Mouse (Mus musculus): Measurements from ENCODE around the gene Cnnm2. TPM values are rescaled to one million over a fixed set of nuclear protein-coding genes. Genes with fewer than 3 reads are reported as not detected.

Gene Cnnm2
- polyA plus RNA-seq, 1 experiment from 2014 or later: 7.8 TPM

DNA sequence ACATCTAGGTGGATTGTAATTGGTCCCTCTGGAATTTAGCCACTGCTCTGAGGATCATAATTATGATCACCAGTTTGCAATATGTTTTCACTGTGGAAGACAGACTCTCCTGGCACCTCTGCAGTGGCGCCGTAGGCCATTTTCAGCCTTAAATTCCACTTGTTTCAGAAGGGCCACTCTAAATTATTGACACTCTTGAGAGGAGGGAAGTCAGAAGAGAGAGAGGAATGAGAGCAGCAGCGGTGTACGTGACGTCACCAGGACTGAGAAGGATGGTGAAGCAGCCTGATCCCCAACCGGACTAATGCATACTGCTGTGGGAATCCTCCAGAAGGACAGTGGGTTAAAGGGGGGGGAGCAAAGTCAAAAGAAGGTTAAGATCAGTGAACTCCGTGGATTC, 40.1 kb downstream of the Cnnm2 start:
- no peaks in the 10 kb centered on the region for H3K9me3 ChIP-seq (replicated peaks)
- no peak overlapping the region for H3K9ac ChIP-seq (replicated peaks)
- H3K27me3 ChIP-seq (replicated peaks): no peaks in the 10 kb centered on the region
- WGBS: 77% methylated on average over 7 of the region's 7 CpGs
- ATAC-seq (ENCODE audit: low FRiP score): no peak
- H3K36me3 ChIP-seq: no peaks in the 10 kb centered on the region
- H3K4me1 ChIP-seq: peaks cover 3% of the 10 kb centered on the region; the same call in 1 of the 2 replicates
- no peak overlapping the region for H3K4me3 ChIP-seq (replicated peaks)
- H3K4me2 ChIP-seq: no peak overlapping the region
- 0 out of 2 replicates have a peak overlapping the region, but pooled peaks have one; percentile 9 for H3K27ac ChIP-seq (replicated peaks)

DNA sequence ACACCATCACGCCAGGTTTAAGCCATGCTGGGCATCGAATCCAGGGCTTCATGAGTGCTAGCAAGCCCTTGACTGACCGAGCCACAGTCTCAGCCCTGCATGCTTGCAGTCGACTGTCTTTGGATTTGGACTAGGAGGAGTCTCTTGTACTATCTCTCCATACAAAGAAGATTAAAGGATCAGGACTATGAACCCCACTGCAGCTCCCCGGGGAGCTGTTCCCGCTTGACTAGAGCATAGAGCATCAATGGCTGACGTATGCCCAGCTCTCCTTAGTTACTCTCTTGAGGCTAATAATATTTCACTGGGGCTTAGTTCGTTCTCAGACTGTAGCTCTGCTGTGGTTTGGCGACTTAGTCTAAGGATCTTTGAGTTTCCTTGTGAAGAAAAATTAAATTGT, 40.9 kb downstream of the Cnnm2 start:
- Histone ChIP-seq H3K9ac (replicated peaks) (no peak overlapping the region), H3K27ac (replicated peaks) (no peak overlapping the region), H3K4me2 (no peak overlapping the region), H3K9me3 (replicated peaks) (no peaks in the 10 kb centered on the region), H3K4me3 (replicated peaks) (no peak overlapping the region), H3K27me3 (replicated peaks) (no peaks in the 10 kb centered on the region), H3K36me3 (no peaks in the 10 kb centered on the region), H3K4me1 (peaks cover 3% of the 10 kb centered on the region; the same call in 1 of the 2 replicates)
- WGBS: 67% methylated on average over 9 of the region's 9 CpGs
- ATAC-seq (ENCODE audit: low FRiP score): no peak

DNA sequence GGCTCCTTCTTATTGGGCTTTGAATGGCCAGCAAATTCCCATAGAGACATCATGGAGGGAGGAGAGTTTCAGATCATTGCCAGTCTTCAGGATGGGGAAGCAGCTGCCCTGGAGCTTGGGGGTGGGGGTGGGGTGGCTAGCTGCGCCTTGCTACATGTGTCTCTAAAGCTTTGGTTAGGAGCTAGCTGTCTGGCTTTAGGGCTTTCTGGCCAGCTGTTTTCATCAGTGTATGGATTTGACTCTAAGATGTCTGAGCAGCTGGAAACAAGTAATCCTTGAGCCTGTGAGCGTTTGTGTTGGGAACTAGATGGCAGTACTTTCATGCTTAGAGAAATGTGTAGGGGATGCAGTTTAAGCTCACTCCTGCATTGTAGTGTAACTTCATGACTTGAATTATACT, 42.3 kb downstream of the Cnnm2 start:
- no peak overlapping the region for H3K4me2 ChIP-seq
- no peak overlapping the region for H3K4me3 ChIP-seq (replicated peaks)
- no peaks in the 10 kb centered on the region for H3K36me3 ChIP-seq
- no peaks in the 10 kb centered on the region for H3K9me3 ChIP-seq (replicated peaks)
- H3K9ac ChIP-seq (replicated peaks): no peak overlapping the region
- ATAC-seq (ENCODE audit: low FRiP score): no peak
- 66% methylated on average over 2 of the region's 2 CpGs for WGBS
- no peak overlapping the region for H3K27ac ChIP-seq (replicated peaks)
- no peaks in the 10 kb centered on the region for H3K27me3 ChIP-seq (replicated peaks)
- peaks cover 3% of the 10 kb centered on the region; the same call in 1 of the 2 replicates for H3K4me1 ChIP-seq

DNA sequence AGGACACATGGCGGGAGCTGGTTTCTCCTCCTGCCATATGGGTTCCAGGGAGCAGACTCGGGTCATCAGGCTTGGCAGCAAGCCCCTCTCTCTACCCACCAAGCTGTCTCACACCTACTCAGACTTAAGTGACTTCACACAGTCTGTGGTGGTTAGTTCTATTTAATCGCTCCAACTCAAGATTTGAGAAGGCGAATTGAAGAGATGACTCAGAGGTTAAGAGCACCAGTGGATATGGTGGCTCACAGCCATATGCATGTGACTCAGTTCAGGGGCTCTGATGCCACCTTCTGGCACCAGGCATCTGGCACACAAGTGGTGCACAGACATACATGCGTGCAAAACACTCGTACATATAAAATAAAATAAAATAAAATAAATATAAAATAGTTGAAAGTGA, 43.4 kb downstream of the Cnnm2 start:
- Histone ChIP-seq H3K9me3 (replicated peaks) (no peaks in the 10 kb centered on the region), H3K27me3 (replicated peaks) (no peaks in the 10 kb centered on the region), H3K4me1 (peaks cover 3% of the 10 kb centered on the region; the same call in 1 of the 2 replicates), H3K9ac (replicated peaks) (no peak overlapping the region), H3K36me3 (no peaks in the 10 kb centered on the region), H3K27ac (replicated peaks) (no peak overlapping the region), H3K4me3 (replicated peaks) (no peak overlapping the region), H3K4me2 (no peak overlapping the region)
- WGBS: 93% methylated on average over 6 of the region's 6 CpGs
- ATAC-seq (ENCODE audit: low FRiP score): no peak

DNA sequence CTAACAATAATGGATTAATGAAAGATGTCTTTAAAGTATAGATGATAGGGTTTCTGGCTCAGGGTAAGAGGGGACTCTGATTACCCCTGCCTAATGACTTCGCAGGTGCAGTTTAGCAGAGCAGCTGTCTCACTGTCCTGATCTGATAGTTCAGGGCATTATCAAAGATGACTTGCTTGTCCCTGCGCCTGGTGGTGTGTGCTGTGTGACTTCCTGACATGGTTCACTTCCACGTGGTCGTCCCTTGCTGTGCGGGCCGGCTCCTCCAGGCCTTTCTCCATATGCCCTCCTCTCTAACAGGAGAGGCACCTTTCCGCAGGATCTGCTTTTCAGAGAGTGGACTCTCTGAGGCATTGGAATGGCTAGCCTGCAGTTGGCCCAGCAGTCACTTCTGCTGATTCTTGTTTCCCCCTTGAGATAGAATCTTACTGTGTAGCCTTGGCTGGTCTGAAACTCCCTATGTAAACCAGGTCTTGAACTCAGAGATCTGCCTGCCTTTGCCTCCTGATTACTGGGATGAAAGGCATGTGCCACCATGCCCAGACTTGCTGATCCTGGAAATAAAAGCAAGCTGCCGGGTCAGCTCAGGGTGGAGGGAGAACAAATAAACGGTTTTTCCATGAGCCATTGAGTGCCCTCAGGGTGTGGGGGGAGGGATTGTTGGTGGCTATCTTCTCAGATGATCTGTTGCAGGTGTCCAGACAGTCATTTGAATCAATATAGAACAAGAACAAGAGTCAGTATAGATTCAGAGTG, 44.7 kb downstream of the Cnnm2 start:
- H3K36me3 ChIP-seq: no peaks in the 10 kb centered on the region
- no peaks in the 10 kb centered on the region for H3K9me3 ChIP-seq (replicated peaks)
- no peak for ATAC-seq (ENCODE audit: low FRiP score)
- no peaks in the 10 kb centered on the region for H3K27me3 ChIP-seq (replicated peaks)
- H3K4me1 ChIP-seq: peaks cover 3% of the 10 kb centered on the region; the same call in 1 of the 2 replicates
- 81% methylated on average over 9 of the region's 9 CpGs for WGBS
- no peak overlapping the region for H3K4me2 ChIP-seq
- H3K4me3 ChIP-seq (replicated peaks): no peak overlapping the region
- H3K27ac ChIP-seq (replicated peaks): no peak overlapping the region
- H3K9ac ChIP-seq (replicated peaks): no peak overlapping the region

DNA sequence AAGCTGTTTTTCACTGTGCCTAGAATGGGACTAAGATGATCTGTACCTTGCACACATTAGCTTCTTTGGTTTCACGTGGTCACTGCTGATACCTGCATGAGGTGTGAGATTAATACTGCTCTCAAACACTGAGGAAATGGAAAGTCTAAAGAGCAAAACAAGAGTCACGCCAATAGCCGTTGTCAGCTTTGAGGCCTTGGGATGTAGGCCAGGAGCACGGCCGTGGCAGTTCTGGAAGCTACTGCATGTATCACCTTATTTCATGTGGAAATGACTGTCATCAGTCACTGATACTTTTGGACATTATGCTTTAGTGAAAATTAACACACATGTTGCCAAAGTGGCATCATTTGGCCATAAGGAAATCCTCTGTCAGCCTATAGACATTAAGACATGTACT, 46.9 kb downstream of the Cnnm2 start:
- Histone ChIP-seq H3K9me3 (replicated peaks) (no peaks in the 10 kb centered on the region), H3K27ac (replicated peaks) (no peak overlapping the region), H3K4me2 (no peak overlapping the region), H3K27me3 (replicated peaks) (no peaks in the 10 kb centered on the region), H3K9ac (replicated peaks) (no peak overlapping the region), H3K4me1 (no peaks in the 10 kb centered on the region), H3K4me3 (replicated peaks) (no peak overlapping the region), H3K36me3 (no peaks in the 10 kb centered on the region)
- no peak for ATAC-seq (ENCODE audit: low FRiP score)
- 95% methylated on average over 5 of the region's 5 CpGs for WGBS

DNA sequence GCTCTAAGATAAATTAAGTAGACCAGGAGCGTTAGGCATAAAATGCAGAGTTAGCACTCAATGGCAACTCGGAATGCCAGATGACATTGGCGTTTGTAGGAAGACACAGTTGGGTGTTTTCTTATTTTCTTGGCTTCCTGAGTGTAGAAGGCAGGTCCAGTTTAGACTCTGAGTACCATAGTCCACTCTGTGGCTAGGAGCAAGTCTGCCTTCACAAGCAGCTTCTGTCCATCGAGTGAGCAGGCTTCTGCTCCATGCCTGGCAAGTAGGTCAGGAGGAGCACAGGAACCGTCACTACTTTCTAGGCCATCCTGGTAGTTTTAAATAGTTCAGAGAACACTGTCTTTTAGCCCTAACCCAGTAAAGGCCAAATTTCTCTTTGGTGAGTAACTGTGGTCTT, 47.6 kb downstream of the Cnnm2 start:
- no peak for ATAC-seq (ENCODE audit: low FRiP score)
- no peaks in the 10 kb centered on the region for H3K27me3 ChIP-seq (replicated peaks)
- WGBS: 92% methylated on average over 5 of the region's 5 CpGs

DNA sequence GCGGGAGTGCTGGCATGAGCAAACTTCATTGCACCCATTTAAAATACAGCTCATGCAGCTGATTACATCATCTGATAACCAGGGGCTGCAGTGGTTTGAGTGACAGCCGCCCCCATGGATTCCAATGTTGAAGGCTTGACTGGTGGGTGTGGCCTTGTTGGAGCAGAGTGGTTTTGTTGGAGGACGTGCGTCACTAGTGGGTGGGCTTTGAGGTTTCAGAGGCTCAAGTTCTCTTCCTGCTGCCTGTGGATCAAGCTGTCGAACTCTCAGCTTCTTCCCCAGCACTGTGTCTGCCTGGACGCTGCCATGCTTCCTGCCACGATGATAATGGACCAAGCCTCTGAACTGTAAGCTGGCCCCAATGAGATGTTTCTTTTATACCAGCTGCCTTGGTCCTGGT, 57.9 kb downstream of the Cnnm2 start:
- Histone ChIP-seq H3K27ac (replicated peaks) (no peak overlapping the region), H3K36me3 (no peaks in the 10 kb centered on the region), H3K4me3 (replicated peaks) (no peak overlapping the region), H3K9me3 (replicated peaks) (no peaks in the 10 kb centered on the region), H3K27me3 (replicated peaks) (no peaks in the 10 kb centered on the region), H3K4me1 (peaks cover 3% of the 10 kb centered on the region; the same call in 1 of the 2 replicates), H3K9ac (replicated peaks) (no peak overlapping the region), H3K4me2 (no peak overlapping the region)
- no peak for ATAC-seq (ENCODE audit: low FRiP score)
- 83% methylated on average over 7 of the region's 7 CpGs for WGBS

More for the DNA sequence above, 47.6 kb downstream of the Cnnm2 start:
- H3K9me3 ChIP-seq (replicated peaks): no peaks in the 10 kb centered on the region
- no peaks in the 10 kb centered on the region for H3K36me3 ChIP-seq
- no peak overlapping the region for H3K9ac ChIP-seq (replicated peaks)
- H3K4me3 ChIP-seq (replicated peaks): no peak overlapping the region
- H3K4me1 ChIP-seq: no peaks in the 10 kb centered on the region
- H3K4me2 ChIP-seq: no peak overlapping the region
- no peak overlapping the region for H3K27ac ChIP-seq (replicated peaks)

DNA sequence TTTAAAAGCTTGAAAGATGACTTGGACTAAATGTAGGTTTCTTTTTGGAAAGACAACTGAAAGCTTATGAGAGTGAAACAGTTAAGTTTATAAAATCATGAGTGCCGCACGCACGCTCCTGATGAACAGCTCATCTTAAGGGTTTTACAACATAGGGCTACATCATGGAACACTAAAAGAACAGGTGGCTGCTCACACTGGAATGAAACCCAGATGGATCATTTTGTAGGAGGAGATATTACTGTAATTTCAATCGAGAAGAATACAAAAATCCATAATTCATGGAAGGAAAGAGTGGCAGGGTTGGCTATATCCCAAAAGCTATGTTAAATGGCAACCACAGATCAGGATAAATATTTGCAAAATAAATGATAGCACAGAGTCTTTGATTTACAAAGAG, 61.1 kb downstream of the Cnnm2 start:
- WGBS: 64% methylated on average over 4 of the region's 4 CpGs
- no peaks in the 10 kb centered on the region for H3K36me3 ChIP-seq
- ATAC-seq (ENCODE audit: low FRiP score): no peak

DNA sequence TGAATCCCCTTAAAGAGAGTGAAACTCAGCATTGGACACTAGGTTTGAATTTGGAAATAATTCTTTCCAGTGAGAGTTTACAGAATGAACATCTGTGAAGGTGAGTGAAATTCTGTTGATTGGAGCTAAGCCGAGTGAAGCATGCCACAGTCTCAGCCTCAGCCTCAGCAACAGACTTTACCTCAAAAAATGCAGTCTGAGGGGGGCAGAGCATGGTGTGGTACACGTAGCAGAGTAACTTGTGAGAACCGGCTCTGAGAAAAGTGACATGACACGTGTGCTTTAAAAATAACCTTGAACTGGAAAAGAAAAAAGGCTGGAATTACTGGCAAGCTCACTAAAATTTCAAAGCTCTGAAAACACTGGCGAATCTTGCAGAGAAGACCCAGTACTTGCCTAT, 62.4 kb downstream of the Cnnm2 start:
- 79% methylated on average over 5 of the region's 5 CpGs for WGBS
- H3K4me1 ChIP-seq: peaks cover 3% of the 10 kb centered on the region; the same call in 1 of the 2 replicates
- ATAC-seq (ENCODE audit: low FRiP score): no peak

More for the DNA sequence above, 61.1 kb downstream of the Cnnm2 start:
- Histone ChIP-seq H3K9ac (replicated peaks) (no peak overlapping the region), H3K27me3 (replicated peaks) (no peaks in the 10 kb centered on the region), H3K9me3 (replicated peaks) (no peaks in the 10 kb centered on the region), H3K4me2 (no peak overlapping the region), H3K4me3 (replicated peaks) (no peak overlapping the region), H3K4me1 (peaks cover 3% of the 10 kb centered on the region; the same call in 1 of the 2 replicates), H3K27ac (replicated peaks) (no peak overlapping the region)

DNA sequence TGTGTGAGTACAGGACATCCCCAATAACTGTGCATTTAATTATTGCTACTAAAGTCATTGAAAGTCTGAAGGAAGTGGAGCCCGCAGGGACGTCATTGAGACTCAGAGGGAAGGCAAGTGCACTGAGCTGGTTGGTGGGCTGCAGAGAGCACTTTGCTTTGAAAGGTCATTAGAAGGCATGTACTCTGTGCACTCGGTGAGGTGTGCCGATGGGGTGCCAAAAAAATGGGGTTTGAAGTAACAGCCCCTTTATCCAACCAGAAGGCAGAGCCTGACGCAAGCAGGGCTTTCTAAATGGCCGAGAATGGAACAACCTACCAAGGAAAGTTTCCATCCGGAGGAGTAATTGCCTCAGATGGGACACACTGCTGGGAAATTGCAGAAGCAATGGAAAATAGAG, 63.5 kb downstream of the Cnnm2 start:
- WGBS: 56% methylated on average over 7 of the region's 7 CpGs
- Histone ChIP-seq H3K4me3 (replicated peaks) (no peak overlapping the region), H3K4me1 (peaks cover 3% of the 10 kb centered on the region; the same call in 1 of the 2 replicates), H3K27me3 (replicated peaks) (no peaks in the 10 kb centered on the region), H3K36me3 (no peaks in the 10 kb centered on the region), H3K9me3 (replicated peaks) (no peaks in the 10 kb centered on the region), H3K27ac (replicated peaks) (no peak overlapping the region), H3K4me2 (no peak overlapping the region), H3K9ac (replicated peaks) (no peak overlapping the region)
- ATAC-seq (ENCODE audit: low FRiP score): no peak

More for the DNA sequence above, 62.4 kb downstream of the Cnnm2 start:
- H3K27me3 ChIP-seq (replicated peaks): no peaks in the 10 kb centered on the region
- no peaks in the 10 kb centered on the region for H3K9me3 ChIP-seq (replicated peaks)
- H3K36me3 ChIP-seq: no peaks in the 10 kb centered on the region
- no peak overlapping the region for H3K27ac ChIP-seq (replicated peaks)
- no peak overlapping the region for H3K9ac ChIP-seq (replicated peaks)
- no peak overlapping the region for H3K4me2 ChIP-seq
- no peak overlapping the region for H3K4me3 ChIP-seq (replicated peaks)

DNA sequence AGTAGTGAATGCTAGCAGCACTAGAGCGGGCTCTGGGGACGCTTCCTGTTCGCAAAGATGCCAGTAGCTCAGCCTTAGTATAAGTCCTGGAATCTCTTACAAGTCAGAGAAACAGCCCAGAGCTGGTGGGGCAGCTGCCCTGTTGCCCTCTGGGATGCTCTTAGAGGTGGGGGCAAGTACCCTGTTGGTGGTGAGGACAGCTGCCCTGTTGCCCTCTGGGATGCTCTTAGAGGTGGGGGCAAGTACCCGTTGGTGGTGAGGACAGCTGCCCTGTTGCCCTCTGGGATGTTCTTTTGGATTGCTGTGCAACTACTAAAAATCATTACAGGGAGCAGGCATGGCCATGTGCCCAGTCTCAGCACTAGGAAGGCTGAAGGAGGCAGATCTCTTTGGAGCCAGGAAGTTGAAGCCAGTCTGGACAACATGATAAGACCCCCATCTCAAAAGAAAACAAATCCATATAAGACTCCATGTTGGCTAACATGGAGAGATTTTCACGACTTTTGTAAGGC, 66.3 kb downstream of the Cnnm2 start:
- Histone ChIP-seq H3K9ac (replicated peaks) (no peak overlapping the region), H3K27me3 (replicated peaks) (no peaks in the 10 kb centered on the region), H3K4me1 (peaks cover 3% of the 10 kb centered on the region; the same call in 1 of the 2 replicates), H3K36me3 (no peaks in the 10 kb centered on the region), H3K9me3 (replicated peaks) (no peaks in the 10 kb centered on the region), H3K4me2 (no peak overlapping the region), H3K27ac (replicated peaks) (no peak overlapping the region), H3K4me3 (replicated peaks) (no peak overlapping the region)
- no peak for ATAC-seq (ENCODE audit: low FRiP score)
- WGBS: 87% methylated on average over 5 of the region's 5 CpGs

All from neural tube, embryonic 15.5 days (tissue).